Mouse (Mus musculus): ENCODE measurements around the gene Gm42878.
"Not testable (repeated sequence)": the region's sequence is repeated elsewhere in the genome, so short reads cannot be mapped to it uniquely, and the experiment has no call there.

The Gm42878 gene

GRCm38 (mm10) chr5:121564468-121564895 is 19.2 kb upstream of the Gm42878 start:
- DNase-seq (ENCODE audit: low read depth, low spot score): peak; percentile 93

GRCm38 (mm10) chr5:121562436-121562835 is 17.2 kb upstream of the Gm42878 start:
- DNase-seq (ENCODE audit: low read depth, low spot score): no peak

GRCm38 (mm10) chr5:121549196-121549595 is 3.9 kb upstream of the Gm42878 start:
- DNase-seq (ENCODE audit: low read depth, low spot score): no peak

GRCm38 (mm10) chr5:121547084-121547483 is 1.8 kb upstream of the Gm42878 start:
- no peak for DNase-seq (ENCODE audit: low read depth, low spot score)

GRCm38 (mm10) chr5:121546530-121546895 is 1.2 kb upstream of the Gm42878 start:
- peak; percentile 56 for DNase-seq (ENCODE audit: low read depth, low spot score)

- DNase-seq (ENCODE audit: low read depth, low spot score): peak; percentile 96
These were observed 679 bp upstream of the Gm42878 start, which contains the start of gene Mapkapk5 for GRCm38 (mm10) chr5:121545793-121546529. Gene Mapkapk5, minus strand, starts transcription at chr5:121545905.

- DNase-seq (ENCODE audit: low read depth, low spot score): peak; percentile 17
These were observed 1.9 kb downstream of the Gm42878 start for GRCm38 (mm10) chr5:121543370-121543769.

- DNase-seq (ENCODE audit: low read depth, low spot score): peak; percentile 35
These were observed 4.0 kb downstream of the Gm42878 start for GRCm38 (mm10) chr5:121541235-121541634.

- DNase-seq (ENCODE audit: low read depth, low spot score): no peak
These were observed 5.2 kb downstream of the Gm42878 start for GRCm38 (mm10) chr5:121540066-121540465.

- no peak for DNase-seq (ENCODE audit: low read depth, low spot score)
These were observed 7.7 kb downstream of the Gm42878 start for GRCm38 (mm10) chr5:121537588-121537987.

- no peak for DNase-seq (ENCODE audit: low read depth, low spot score)
These were observed 8.2 kb downstream of the Gm42878 start for GRCm38 (mm10) chr5:121536921-121537555.

GRCm38 (mm10) chr5:121535116-121535515 is 10.2 kb downstream of the Gm42878 start:
- no peak for DNase-seq (ENCODE audit: low read depth, low spot score)

GRCm38 (mm10) chr5:121534521-121534920 is 10.8 kb downstream of the Gm42878 start:
- peak; percentile 49 for DNase-seq (ENCODE audit: low read depth, low spot score)

GRCm38 (mm10) chr5:121526961-121527360 is 18.3 kb downstream of the Gm42878 start:
- no peak for DNase-seq (ENCODE audit: low read depth, low spot score)

- no peak for DNase-seq (ENCODE audit: low read depth, low spot score)
These were observed 18.8 kb downstream of the Gm42878 start for GRCm38 (mm10) chr5:121526526-121526925.

GRCm38 (mm10) chr5:121525774-121526450 is 19.4 kb downstream of the Gm42878 start:
- no peak for DNase-seq (ENCODE audit: low read depth, low spot score)

GRCm38 (mm10) chr5:121519758-121520157 is 25.5 kb downstream of the Gm42878 start:
- not testable (repeated sequence) for DNase-seq (ENCODE audit: low read depth, low spot score)

- no peak for DNase-seq (ENCODE audit: low read depth, low spot score)
These were observed 26.3 kb downstream of the Gm42878 start for GRCm38 (mm10) chr5:121518983-121519382.

GRCm38 (mm10) chr5:121510009-121510408 is 35.3 kb downstream of the Gm42878 start:
- DNase-seq (ENCODE audit: low read depth, low spot score): no peak

GRCm38 (mm10) chr5:121506846-121507245 is 38.4 kb downstream of the Gm42878 start:
- DNase-seq (ENCODE audit: low read depth, low spot score): no peak

- DNase-seq (ENCODE audit: low read depth, low spot score): no peak
These were observed 42.1 kb downstream of the Gm42878 start, which contains the start of gene Adam1b for GRCm38 (mm10) chr5:121503231-121503630. Gene Adam1b, minus strand, starts transcription at chr5:121503435.

- not testable (repeated sequence) for DNase-seq (ENCODE audit: low read depth, low spot score)
These were observed 43.8 kb downstream of the Gm42878 start for GRCm38 (mm10) chr5:121501424-121501996.
